Mouse (Mus musculus) adrenal gland, adult (tissue): Measurements from ENCODE around the gene Slc22a14.
"Not testable (repeated sequence)": the region's sequence is repeated elsewhere in the genome, so short reads cannot be mapped to it uniquely, and the experiment has no call there.

Source experiments
- DNase-seq, 2 experiments: peaks; one replicate each; pipeline ENCODE4 v3.0.0; 2022 to 2023; ENCODE audit warnings: low spot score in 1 of 2; ENCODE audit not compliant: inconsistent age in 2 of 2

Slc22a14 gene

DNA sequence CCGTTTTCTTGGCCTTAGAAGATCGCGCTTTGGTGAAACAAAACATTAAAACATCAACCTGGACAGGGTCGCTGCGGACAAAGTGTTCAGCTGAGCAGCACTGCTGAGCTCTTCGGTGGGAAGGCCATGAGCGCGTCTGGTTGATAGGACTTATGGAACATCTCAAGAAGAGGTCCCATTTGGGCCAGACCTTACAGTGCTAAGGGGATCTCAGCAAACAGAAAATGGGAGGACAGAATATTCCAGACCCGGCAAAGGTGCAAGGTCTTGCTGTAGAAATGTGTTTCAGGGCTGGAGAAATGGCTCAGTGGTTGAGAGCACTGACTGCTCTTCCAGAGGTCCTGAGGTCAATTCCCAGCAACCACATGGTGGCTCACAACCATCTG is 42.1 kb downstream of the Slc22a14 start:
- no peak for DNase-seq

DNA sequence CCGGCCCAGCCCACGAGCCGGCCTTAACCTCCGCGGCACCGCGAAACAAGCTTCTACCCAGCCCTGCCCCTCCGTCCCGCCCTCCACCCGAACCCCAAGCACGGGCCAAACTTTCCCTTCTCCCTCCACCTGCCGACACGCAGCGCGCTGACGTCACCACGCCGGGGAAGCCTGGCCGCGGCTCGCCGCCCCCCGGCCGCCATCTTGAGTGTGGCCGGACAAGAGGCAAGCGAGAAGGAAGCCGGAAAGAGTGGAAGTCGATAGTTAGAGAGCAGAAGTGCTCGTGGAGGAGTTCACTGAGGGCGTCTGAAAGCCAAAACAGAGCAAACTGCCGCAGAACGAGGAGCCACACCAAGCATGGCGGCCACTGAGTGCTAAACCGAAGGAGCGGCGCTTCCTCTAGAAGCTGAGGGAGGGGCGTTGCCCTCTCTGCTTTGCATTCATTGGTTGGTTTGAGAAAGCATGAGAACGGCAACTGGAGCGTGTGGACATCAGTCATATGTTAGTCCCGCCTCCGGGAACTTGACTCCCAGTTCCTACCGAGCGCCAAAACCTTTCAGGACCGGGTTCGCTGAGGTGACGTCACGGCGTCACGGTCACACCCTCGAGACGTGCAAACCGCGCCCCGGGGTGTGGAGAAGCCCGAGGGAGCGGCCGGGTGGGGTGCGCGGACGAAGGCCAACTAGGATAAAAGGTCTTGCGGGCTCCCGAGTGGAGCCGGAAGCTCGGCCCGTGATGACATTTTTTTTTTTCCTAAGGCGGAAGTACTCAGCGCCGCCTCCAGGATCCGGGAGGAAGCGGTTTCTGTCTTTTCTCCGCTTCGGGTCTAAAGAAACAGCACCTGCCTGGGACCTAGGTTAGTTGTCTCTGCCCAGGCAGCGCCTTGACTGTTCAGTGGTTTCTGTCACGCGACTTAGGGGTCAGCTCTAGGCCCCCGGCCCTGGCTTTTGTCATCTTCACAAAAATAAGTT is 42.8 kb downstream of the Slc22a14 start, which contains the start of gene Oxsr1:
Gene Oxsr1, minus strand, starts transcription at position 139 of the 971 bp plus-strand sequence.
- peak; percentile 100 for DNase-seq

DNA sequence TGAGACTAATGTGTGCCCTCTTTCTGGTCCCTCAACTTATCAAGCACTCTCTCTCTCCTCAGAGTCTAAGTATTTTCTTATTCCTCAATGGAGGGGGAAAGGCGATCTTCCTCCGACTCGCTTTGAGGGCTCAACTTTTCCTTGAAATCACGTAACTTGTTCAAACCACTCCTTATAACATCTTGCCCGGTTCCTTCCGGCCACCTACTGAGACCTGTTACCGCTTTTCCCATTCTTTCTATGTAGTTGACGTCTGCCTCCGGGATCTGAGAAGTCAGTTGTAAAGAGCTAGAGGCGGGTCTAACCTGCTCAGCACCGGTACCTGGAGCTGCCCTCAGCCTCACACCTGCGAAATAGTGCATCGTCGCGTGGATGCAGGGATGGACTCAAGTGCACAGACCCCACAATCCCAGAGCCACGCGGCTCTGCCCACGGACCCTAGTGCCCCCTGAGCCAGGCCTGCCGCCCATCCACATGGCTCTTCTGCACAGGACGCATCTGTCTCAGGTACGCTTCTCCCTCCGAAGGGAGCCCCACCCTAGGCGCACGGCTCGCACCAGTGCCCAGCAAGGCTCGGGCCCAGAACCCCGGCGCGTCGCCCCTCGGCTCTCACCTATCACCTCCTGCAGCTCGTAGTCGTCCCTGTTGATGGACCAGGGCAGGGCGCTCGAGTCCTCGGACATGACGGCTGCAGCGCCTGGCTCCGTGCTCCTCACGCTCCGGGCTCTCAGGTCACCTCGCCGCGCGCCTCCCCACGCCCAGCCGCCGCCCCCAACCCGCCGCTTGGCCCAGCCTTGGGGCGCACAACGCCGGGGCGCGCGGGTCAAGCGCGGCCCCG is 43.7 kb downstream of the Slc22a14 start:
- no peak for DNase-seq

DNA sequence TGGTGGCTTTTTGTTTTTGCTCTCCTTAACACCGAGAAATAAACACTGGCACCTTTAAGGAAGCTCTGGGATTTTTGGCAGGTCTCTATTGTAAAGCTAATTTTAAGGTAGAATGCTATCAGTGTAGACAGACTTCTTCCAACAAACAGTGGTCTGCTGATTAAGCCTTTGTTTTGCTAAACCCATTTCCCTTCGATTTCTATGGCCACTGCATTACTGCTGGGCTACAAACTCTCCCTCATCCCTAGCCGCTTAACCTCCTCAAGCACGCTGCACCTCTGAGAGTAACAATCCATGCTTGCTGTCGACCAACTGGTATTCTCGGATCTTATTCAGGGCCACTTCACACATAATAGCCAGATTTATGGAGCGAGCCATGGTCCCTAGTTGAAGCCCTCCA is 44.4 kb downstream of the Slc22a14 start:
- peak in 1 of 2 experiments; percentile 60 for DNase-seq

DNA sequence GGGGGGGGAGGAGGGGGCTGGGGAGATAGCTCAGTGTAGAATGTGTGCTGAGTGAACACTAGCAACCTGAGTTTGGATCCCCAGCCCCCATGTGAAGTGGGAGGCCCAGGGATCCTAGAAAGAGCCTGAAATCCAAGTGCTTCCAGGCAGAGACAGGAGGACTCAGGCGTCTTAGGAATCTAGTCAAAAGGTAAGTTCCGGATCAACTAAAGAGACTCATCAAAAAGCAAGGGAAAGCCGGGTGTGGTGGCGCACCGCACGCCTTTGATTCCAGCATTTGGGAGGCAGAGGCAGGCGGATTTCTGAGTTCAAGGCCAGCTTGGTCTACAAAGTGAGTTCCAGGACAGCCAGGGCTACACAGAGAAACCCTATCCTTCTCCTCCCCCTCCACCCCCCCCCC is 44.9 kb downstream of the Slc22a14 start:
- DNase-seq = no peak

DNA sequence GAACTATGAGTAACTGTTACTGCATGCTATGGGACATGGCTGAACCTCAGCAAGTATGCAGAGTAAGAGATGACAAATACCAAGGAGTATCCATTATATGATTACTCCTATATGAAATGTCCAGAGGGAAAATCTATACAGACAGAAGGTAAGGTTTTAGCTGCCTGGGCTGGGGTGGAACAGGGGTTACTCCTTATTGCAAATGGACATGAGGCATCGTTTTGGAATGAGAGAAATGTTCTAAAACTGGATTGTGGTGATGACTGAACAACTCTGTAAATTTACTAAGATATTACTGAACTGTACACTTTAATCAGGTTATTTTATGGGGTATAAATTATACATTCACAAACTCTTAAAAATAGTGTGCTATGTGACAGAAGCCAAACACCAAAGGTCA is 46.5 kb downstream of the Slc22a14 start:
- DNase-seq = no peak

DNA sequence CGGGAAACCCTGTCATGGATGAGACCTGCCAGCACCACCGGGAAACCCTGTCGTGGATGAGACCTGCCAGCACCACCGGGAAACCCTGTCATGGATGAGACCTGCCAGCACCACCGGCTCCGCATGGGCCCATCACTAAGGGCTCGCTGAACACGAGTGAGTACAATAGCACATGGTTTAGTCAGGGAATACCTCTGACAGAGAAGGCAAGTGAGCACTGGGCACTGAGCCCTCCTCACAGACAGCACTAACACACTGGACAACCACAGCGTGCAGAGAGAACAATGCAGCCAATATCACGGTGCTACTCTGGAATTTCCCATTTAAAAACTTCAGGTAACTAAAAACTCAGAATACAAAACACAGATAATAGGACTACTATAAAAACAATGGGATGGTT is 52.3 kb downstream of the Slc22a14 start:
- DNase-seq = no peak

DNA sequence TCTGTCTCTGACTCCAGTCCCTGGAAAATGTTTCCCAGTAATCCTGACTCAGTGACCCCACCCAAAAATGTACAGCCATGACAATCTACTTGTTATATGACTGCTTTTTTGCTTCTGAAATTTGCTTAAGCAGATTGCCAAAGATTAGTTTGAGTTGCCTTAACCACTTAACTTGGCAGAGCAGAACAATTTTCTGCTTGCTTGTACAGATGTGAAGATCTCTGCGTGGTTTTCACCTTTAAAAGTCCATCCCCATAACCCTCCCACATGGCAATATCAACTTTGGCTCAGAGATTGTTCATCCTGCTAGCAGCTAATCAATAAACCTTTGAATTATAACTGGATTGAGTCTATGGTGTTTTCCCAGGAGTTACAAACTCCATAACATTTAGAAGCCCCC is 56.3 kb downstream of the Slc22a14 start:
- no peak for DNase-seq

DNA sequence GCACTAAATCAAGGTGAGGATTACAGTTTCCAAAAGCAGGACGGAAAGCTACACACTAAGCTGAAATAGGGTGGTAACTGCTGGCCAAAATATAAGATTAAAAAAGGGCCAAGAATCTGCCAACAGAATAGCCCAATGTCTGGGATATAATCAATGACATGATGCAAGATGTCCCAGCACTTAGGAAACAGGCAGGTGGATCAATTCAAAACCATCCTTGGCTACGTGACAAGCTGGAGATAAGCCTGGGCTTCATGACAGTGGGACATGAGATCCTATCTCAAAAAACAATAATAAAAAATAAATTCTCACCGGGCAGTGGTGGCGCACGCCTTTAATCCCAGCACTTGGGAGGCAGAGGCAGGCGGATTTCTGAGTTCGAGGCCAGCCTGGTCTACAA is 59.5 kb downstream of the Slc22a14 start:
- DNase-seq = no peak

DNA sequence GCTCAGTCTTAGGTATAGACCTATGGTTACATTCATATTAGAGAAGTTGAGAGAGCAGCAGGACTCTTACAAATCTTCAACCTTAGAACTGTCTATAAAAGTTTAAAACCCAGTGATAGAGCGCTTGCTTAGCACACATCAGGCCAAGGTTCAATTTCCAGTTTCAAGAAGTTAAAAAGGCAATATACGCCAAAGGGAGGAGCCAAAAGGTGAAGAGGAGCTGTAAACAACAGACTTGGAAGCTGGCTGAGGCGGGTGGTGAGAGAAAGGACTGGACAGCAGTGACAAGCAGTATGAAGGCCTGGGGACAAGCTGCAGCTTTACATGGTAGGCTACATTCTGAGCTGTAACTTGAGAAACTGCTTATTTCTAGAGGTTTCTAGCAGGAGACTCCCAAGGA is 66.8 kb downstream of the Slc22a14 start:
- no peak for DNase-seq

DNA sequence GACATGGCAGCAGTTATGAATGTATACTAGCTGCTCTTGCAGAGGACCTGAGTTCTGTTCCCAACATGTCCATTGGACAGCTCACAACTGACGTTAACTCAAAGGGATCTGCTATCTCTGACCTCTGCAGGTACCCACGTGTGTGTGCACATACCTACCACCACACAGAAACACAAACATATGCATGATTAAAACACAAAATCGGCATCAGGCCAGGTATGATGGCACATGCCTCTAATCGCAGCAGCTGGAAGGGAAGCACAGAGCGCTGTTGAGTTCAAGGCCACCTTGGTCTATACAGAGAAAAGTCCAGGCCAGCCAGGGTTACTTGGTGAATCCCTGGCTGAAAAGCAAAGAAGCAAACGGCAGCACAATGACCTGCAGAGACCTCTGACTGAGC is 67.7 kb downstream of the Slc22a14 start:
- no peak for DNase-seq

DNA sequence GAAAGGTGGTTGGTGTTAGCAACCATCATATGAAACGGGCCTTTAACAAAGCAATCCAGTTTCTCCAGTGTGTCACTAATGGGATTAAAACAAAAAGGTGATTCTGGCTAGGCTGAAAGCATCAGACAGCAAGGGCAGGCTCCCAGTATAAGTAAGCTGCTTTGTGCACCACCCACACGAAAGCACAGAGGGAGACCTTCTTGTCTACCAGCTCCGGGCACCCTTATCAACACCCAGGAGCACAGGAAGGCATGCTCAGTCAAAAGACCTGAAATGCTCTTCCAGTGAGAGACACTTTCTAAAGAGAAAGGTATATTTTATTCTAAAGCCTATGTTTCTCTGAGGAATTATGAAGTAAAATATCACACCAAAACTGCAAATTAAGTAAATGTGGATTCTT is 74.6 kb downstream of the Slc22a14 start:
- DNase-seq = no peak

DNA sequence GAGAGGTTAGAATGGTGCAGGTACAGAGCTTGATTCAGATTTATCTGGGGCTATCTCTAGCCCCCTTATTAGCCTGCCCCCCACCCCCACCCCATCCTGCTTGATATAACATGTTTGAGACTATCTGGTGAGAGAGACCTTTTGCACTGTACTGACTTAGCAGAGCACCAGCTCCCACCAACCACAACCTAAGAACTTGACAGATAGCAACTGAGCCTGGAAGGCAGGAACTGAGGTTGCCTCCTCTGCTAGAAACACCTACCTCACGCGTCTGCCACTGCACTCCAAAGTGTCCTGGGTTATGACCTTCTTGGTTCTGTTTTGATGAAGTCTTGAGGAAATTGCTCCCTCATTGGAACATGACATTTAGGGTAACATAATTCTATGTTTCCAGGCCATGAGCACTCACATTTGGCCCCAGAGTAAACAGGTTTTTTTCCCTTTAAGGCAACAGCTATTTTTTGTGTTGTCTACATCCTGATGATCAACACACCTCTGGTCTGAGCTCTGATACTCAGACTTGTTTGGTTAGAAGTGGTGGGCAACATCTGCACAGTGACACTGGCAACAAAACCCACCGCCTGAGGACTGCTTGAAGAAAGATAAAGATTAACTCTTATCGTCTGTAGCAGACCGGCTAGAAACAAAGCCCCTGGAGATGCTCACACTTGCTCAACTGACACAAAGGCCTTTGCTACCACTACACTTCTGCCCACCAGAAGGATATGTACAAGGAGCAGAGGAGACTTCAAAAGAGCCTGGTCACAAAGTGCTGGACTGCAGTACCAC is 84.3 kb downstream of the Slc22a14 start:
- no peak for DNase-seq

DNA sequence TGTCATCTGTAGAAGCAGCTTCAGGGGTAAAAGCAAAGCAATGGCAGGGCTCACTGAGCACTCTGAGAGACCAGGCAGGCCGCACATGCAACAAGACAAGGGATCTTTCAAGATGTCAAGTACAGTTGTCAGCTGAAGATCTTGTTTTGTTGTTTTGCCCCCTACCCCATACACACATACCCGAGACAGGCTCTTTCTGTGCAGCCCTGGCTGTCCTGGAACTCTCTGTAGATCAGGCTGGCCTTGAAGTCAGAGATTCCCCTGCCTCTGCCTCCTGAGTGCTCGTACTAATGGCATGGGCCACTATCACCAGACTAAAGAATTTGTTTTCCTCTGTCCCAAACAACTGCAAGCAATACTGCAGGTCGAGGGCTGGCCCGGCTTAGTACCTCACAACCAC is 87.3 kb downstream of the Slc22a14 start:
- DNase-seq = no peak

DNA sequence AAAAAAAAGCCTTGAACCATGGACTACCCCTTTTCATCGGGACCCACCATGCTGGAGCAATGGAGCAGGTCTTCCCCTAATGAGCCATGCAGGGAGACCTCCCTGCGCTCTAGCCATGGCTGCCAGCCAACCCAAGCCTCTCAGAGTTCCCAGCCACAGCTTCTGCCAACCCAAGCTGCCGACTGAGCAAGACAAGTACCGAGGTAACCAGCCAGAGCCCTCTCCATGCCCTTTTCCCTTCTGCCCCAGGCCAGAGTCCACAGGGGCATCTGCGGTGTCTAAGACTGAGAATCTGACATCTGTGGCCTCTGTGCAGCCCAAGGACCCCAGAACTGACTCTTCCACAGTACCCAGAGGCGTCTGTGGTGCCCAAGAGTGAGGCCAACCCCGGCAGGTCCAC is 89.0 kb downstream of the Slc22a14 start:
- peak in 1 of 2 experiments; percentile 30 for DNase-seq

DNA sequence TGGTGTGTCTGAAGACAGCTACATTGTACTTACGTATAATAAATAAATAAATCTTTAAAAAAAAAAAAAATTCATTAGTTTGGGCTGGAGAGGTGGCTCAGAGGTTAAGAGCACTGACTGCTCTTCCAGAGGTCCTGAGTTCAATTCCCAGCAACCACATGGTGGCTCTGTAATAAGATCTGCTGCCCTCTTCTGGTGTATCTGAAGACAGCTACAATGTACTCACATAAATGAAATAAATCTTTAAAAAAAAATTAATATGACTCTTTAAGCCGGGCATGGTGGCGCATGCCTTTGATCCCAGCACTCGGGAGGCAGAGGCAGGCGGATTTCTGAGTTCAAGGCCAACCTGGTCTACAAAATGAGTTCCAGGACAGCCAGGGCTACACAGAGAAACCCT is 90.5 kb downstream of the Slc22a14 start:
- DNase-seq = not testable (repeated sequence)

DNA sequence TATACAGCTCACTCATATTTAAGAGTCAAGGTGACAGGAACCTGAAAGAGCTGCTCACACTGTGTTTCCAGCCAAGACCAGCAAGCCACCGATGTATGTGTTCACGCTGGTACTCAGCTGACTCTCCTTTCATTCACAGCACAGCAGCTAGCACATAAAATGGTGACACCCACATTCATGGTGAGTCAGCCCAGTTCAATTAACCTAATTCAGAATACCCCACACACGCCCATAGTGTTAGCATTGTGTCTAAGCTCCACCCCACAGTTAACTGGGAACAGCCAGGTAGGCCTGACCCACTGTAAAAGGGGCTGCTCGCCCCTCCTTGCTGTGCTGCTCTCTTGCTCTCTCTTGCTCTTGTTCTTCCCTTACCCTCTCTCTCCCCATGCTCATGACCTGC is 93.9 kb downstream of the Slc22a14 start:
- no peak for DNase-seq

DNA sequence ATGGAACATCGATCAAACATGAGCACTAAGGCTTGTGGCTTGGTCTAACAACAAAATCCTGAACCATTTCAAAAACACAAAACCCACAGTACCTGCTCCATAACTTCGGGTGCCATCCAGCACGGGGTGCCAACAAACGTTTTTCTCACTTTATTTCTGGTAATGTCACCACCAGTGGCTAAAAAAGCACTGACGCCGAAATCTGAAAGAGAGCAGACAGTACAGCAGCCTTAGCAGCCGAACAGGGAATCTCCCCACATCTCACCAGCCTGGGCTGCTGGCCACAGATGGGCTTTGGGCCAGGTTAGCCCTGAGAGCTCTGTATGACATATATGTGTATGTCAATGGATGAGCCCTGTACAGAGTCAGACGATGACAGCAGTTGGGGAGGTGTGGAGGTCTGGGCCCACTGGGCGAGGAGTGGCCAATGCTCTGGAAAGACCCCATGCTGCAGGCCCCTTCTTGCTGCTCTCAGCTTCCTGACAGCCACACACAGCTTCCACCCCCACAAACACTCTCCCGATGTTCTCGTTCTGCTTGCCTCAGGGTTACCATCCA is 96.7 kb downstream of the Slc22a14 start:
- no peak for DNase-seq

DNA sequence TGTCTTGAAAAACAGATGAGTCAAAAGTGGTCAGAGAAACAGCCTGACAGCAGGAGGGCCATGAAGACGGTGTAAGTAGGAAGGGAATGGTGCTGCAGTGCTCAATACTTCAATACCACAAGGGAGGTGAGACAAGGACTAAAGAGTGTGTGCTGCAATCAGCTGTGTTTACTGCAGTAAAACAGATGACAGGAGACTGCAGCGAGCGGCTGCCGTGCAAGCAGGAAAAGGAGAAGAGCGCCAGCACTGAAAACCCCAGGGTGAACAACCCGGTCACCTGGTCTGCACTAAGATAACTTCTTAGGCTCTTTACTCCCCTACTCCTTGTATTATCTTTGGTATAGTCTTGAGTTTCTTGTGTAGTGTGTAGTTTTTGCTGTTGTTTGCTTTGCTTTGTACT is 97.2 kb downstream of the Slc22a14 start:
- no peak for DNase-seq

DNA sequence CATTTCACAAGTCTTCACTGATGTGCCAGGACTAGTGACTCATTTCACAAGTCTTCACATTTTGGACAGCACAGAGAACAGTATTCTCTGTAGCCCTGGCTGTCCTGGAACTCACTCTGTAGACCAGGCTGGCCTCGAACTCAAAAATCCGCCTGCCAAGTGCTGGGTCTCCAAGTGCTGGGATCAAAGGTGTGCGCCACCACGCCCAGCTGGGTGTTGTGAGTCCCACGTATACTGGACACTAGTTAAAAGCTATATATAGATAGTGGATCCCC is 99.3 kb downstream of the Slc22a14 start:
- peak; percentile 13 to 40 for DNase-seq
